Mouse (Mus musculus) CD4-positive, CD25-positive, alpha-beta regulatory T cell, adult 2 months (primary cell): ENCODE data around the gene Cenpm.

Source experiments
- DNase-seq: peaks from one replicate; pipeline ENCODE4 v3.0.0-alpha.2; 2012; ENCODE audit warnings: low read depth, low spot score

Cenpm gene

DNA sequence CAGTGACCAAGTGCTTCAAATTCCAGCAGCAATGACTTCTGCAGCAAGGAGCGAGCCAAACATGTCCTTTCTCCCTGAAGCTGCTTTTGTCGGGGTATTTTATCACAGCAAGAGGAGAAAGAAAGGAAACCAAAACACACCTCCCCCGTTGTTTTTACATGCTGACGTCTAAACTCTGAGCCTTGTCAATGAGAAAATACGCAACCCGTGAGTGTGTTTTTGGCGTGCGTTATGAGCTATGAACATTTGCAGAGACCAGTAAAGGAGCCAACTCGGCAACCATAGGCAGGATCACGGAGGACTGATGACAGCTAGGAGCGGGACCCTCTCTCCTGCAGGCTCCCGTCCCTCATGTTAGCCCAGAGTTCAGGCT lies 820 bp downstream of the Cenpm start:
- DNase-seq = peak; percentile 52

DNA sequence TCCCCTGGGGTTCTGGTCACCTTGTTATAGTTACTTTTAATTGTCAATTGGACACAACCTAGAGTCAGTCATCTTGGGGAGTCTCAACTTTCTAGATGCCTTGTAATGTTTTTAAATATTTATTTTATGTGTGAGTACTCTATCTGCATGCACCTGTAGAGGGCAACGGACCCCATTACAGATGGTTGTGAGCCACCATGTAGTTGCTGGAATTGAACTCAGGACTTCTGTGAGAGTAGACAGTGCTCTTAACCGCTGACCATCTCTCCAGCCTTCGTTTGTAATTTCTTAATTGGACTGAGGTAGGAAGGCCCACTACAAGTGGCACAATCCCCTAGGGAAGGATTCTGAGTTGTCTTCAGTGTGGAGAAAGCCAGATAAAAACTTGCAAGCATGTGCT lies 1.2 kb downstream of the Cenpm start:
- peak; percentile 18 for DNase-seq

- DNase-seq = peak; percentile 91
These were observed 8.0 kb downstream of the Cenpm start for GRCm38 (mm10) chr15:82236565-82236964.

DNA sequence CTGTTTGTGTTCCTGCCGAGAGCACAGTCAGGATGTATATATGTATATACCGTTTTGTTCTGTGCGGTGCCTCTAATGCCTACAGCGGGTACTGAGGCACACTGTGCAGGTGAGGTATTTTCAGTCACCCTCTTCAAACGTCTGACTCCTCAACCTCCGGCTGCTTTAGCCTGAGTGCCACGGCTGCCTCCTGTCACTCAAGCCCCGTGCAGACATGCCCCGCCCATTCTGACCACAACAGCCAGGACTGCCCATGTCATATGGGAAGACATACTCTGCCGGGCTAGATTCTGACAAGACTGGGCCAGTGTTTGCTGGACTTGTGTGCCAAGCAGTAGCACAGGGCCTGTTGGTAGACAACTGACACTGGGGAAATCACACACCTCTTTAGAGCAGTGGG lies 8.9 kb downstream of the Cenpm start:
- DNase-seq = no peak

DNA sequence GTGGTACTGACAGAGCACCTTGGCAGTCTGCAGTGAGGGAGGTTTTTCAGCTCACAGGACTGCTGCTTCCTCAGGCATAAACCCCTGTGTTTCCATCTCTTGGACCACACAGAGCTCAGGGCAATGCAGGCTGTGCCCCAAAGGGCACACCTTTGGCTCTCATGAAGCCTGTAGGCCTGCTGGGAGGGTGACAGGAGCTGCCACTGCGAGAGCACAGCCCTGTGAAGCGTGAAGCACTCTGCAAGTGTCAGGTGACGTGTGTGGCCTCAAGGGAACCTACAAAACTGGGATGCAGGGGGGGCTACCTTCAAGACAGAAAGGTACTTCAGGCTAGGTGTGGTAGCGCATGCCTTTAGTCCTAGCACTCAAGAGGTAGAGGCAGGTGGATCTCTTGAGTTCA lies 11.9 kb downstream of the Cenpm start:
- no peak for DNase-seq

- DNase-seq = no peak
These were observed 12.8 kb downstream of the Cenpm start for GRCm38 (mm10) chr15:82231591-82232378.

GRCm38 (mm10) chr15:82231100-82231499 lies 13.4 kb downstream of the Cenpm start:
- DNase-seq = no peak

- DNase-seq = no peak
These were observed 14.4 kb downstream of the Cenpm start for GRCm38 (mm10) chr15:82230098-82230611.

- no peak for DNase-seq
These were observed 15.0 kb downstream of the Cenpm start for GRCm38 (mm10) chr15:82229542-82230045.

DNA sequence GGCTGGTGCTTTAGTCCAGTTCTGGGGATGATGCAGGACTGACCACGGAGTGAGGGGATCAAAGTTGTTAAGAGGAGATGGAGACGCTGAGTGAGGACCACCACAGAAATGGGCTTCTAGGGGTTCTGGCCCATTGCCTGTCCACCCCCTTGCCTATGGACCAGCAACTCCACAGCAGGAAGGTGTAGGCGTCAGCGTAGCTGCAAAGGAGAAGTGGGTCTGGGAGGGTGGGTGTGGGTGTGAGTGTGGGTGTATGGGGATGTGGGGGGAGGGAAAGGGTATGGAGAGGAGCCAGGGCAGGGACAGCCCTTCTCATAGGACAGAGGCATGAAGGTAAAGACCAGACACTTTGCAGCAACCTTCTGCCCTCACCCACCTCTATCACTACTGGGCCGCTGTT lies 18.8 kb downstream of the Cenpm start:
- no peak for DNase-seq

DNA sequence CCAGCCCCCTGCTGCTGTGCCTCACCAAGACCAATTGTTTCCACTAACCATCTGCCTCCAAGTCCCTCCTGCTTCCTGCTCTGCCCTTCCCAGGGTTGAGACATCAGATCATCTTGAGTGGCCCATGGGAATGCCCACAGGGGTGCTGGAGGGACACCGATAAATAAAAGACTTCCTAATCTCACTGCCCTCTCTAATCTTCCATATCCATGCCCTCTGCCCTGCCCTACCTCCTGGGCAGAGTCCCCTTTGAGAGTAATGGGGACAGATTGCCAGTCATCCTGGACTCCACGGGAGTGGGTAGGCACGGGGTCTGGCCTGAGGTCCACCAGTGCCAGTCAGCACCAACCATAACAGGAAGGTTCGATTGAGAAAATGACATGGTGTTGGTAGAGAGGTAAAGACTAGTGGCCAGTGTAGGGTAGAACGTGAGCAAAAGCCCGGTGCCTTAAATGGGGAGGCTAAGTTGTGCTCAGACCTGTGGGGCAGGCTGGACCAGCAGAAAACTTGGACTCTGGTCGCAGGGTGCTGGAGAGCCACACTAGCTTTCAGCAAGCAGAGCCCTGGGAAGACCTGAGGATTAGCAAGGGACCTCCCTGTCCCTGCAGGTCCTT lies 19.8 kb downstream of the Cenpm start:
- no peak for DNase-seq

- peak; percentile 58 for DNase-seq
These were observed 20.6 kb downstream of the Cenpm start, which contains the start of gene Tnfrsf13c for GRCm38 (mm10) chr15:82223657-82224601. Tnfrsf13c (minus strand) TSS chr15:82224369.

DNA sequence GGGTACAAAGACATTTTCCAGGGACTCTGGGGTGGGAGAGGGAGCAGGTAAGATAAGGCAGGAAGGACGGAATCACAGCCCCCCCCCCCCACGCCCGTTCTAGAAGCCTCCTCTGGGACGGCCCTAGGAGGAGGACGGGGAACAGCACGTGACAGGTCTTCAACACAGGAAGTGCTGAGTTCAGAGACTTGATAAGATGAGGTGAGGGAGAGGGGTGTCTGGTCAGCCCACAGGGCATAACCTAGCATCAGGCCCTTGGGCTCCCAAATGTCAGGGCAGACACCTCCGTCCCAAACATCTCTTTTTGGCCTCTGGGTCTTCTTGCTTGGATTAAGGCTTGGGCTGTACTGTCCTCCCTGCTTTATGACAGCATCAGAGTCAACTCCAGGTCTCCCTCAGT lies 21.3 kb downstream of the Cenpm start:
- no peak for DNase-seq

DNA sequence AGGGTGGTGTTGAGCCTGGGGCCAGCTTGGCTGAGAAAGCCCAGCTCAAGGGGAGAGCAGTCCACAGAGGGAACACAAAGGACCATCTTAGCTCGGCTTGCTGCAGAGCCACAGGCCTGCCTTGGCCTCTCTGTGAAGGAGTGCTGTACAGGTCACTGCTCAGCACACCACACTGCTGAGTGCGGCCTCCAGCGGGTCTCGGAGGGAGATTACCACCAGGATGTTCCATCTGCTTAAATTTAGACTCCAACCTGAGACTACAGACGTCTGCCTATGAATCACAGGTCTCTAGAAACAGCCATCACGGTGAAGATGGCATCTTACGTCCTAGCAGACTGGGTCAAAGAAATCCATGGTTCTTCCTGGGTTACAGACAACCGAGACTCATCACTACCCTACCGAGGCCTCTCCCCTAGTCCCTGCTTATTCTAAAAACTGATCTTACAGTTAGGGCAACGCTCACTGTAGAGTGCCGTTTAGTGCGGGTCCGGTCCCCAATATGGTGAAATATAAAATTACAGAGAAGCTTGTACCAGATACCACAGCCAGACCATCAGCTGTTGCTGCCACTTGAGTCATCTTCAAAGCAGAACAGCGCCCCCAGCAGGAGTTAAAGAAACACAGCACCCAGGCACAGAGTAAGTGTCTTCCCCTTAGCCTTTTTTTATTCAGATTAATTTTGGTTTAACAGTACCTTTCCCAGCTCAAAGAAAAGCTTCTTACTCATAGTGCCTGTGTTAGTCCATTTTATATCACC lies 23.3 kb downstream of the Cenpm start:
- DNase-seq = peak; percentile 33

DNA sequence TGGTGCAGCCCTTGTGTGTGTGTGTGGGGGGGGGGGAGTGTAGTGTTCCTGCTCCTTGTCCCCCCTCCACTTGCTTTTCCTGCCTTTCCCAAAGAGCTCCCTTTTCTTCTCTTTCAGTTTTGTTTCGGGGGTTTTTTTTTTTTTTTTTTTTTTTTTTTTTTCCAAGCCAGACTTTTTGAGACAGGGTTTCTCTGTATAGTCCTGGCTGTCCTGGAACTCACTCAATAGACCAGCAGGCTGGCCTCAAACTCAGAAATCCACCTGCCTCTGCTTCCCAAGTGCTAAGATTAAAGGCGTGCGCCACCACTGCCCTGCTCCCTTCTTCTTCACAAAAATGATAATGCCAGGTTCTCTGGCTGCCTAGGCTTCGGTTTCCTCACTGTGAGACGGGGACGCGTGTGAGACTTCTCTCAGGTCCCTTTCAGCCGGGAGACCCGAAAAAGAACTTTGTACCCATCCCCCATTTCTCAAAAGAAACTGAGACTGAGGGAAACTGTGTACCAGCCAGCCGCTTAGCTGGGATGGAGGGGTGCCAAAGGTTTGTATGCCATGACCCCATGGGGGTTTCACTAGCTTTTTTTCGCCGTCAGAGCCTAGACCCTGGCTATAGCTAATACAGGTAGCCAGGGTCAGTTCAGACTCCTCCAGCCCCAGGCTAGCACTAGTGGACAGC lies 24.4 kb downstream of the Cenpm start:
- DNase-seq = no peak

- no peak for DNase-seq
These were observed 25.5 kb downstream of the Cenpm start for GRCm38 (mm10) chr15:82218778-82219666.

- DNase-seq = no peak
These were observed 26.6 kb downstream of the Cenpm start for GRCm38 (mm10) chr15:82217980-82218379.

GRCm38 (mm10) chr15:82217039-82217438 lies 27.5 kb downstream of the Cenpm start:
- no peak for DNase-seq

- DNase-seq = no peak
These were observed 28.3 kb downstream of the Cenpm start for GRCm38 (mm10) chr15:82216142-82216827.
